ENCODE assay signal across 9 mouse cellular contexts in genomic region chr8:125670420-125670819, GRCm38 (mm10). TPM values are rescaled to one million over a fixed set of nuclear protein-coding genes. Genes with fewer than 3 reads are reported as not detected.
DNase-seq lines count a peak whose midpoint lies in the region; ATAC-seq and TF ChIP-seq lines count a peak whose summit lies in the region.
"Had no signal": no experiment of that assay in that cellular context is flagged by ENCODE, and none has a peak within 500 bp of the region (broad histone marks: within the 10 kb centered on the region; RNA-seq: fewer than 3 reads in every experiment).

No protein-coding gene starts in this region.

- ATAC-seq in hindbrain, embryonic 12.5 days (ENCODE audit: low FRiP score), result peak; percentile 42
- ATAC-seq in liver, embryonic 12.5 days, result 0 out of 2 replicates have a peak, but pooled peaks have one; percentile 9
- no peak for ATAC-seq in megakaryocyte progenitor cell, adult 5-6 weeks (replicated peaks; ENCODE audit: poor library complexity)

- peaks cover 8% of the 10 kb centered on the region for H3K9me3 ChIP-seq in CH12.LX (replicated peaks; ENCODE audit: low read length)
- peaks cover 23% of the 10 kb centered on the region for H3K9me3 ChIP-seq in hindbrain, embryonic 12.5 days (replicated peaks)
- H3K9me3 ChIP-seq in liver, embryonic 12.5 days (replicated peaks), result peaks cover 23% of the 10 kb centered on the region

- peaks cover 10% of the 10 kb centered on the region for H3K4me1 ChIP-seq in heart, adult 2 months (ENCODE audit: control insufficient read depth, insufficient read depth, low read length)
- H3K4me1 ChIP-seq in CH12.LX (ENCODE audit: control insufficient read depth in 1 of 2, insufficient read depth in 2 of 2), result peaks cover 1 to 38% of the 10 kb centered on the region in 2 experiments
- peaks cover 16% of the 10 kb centered on the region for H3K4me1 ChIP-seq in hindbrain, embryonic 12.5 days
- H3K4me1 ChIP-seq in liver, embryonic 12.5 days, result peaks cover 12% of the 10 kb centered on the region

- no peak for TF ChIP-seq RAD21 in CH12.LX (IDR thresholded peaks at IDR 0.05; ENCODE audit: low read depth, low read length)

- intact Hi-C loops in heart, adult 2 months (cut with DNase I), result loop anchor here (10.0 kb wide), 1 partner anchor 184 kb away; no protein-coding TSS in a partner anchor
- intact Hi-C loops in heart, postnatal 36 days (cut with DNase I), result loop anchor here (5.0 kb wide), 1 partner anchor 62 kb away; no protein-coding TSS in a partner anchor

- peak overlapping the region; percentile 75 for H3K27ac ChIP-seq in heart, adult 2 months
- peak overlapping the region; percentile 99 for H3K27ac ChIP-seq in CH12.LX (ENCODE audit: insufficient read depth, low read depth)
- H3K27ac ChIP-seq in hindbrain, embryonic 12.5 days, result no peak overlapping the region
- no peak overlapping the region for H3K27ac ChIP-seq in liver, embryonic 12.5 days

- no peaks in the 10 kb centered on the region for H3K79me2 ChIP-seq in heart, adult 2 months (replicated peaks; ENCODE audit: control insufficient read depth, insufficient read depth, low read length)
- peaks cover 4% of the 10 kb centered on the region; the same call in 1 of the 2 replicates for H3K79me2 ChIP-seq in CH12.LX (replicated peaks; ENCODE audit: control insufficient read depth, extremely low read depth, insufficient read depth, poor library complexity, severe bottlenecking)

- no peak for TF ChIP-seq EP300 in heart, adult 2 months (IDR thresholded peaks at IDR 0.05; ENCODE audit: insufficient read depth, low read depth, low read length)
- no peak for TF ChIP-seq EP300 in CH12.LX (IDR thresholded peaks at IDR 0.05; ENCODE audit: low read length)

- WGBS in heart, adult 2 months, result 94% methylated on average over 6 of the region's 6 CpGs
- WGBS in hindbrain, embryonic 12.5 days, result 97% methylated on average over 6 of the region's 6 CpGs
- 77% methylated on average over 6 of the region's 6 CpGs for whole genome bisulfite sequencing in liver, embryonic 12.5 days (ENCODE audit: insufficient replicate concordance)

- H3K4me3 ChIP-seq in heart, adult 2 months, result peak overlapping the region; percentile 73
- H3K4me3 ChIP-seq in CH12.LX (replicated peaks in 1 of 3; ENCODE audit: low read depth in 2 of 3, low read length in 2 of 3, poor library complexity in 1 of 3), result peak overlapping the region; percentile 44 to 82 (median 58)
- peak overlapping the region; percentile 57 for H3K4me3 ChIP-seq in hindbrain, embryonic 12.5 days
- H3K4me3 ChIP-seq in liver, embryonic 12.5 days, result peak overlapping the region; percentile 64

- DNase-seq in heart, adult 2 months, result no peak
- DNase-seq in heart, postnatal 36 days, result no peak
- no peak for DNase-seq in CH12.LX (ENCODE audit: extremely low read depth)
- no peak for DNase-seq in urinary bladder, postnatal 25 days (ENCODE audit: low spot score)
- no peak for DNase-seq in embryo, embryonic 9.5 days (ENCODE audit: extremely low spot score)

- in situ Hi-C loops in CH12.LX (cut with MboI; ENCODE audit: low pct_ligation_motif_present, low pct_unique_long_range_greater_than_20kb, low sequenced_read_pairs), result no loop called here

- H3K4me2 ChIP-seq in CH12.LX (ENCODE audit: insufficient read depth, low read depth, poor library complexity, severe bottlenecking), result peak overlapping the region; percentile 75
- H3K4me2 ChIP-seq in hindbrain, embryonic 12.5 days (replicated peaks), result peak overlapping the region; percentile 65
- peak overlapping the region; percentile 86 for H3K4me2 ChIP-seq in liver, embryonic 12.5 days

- peak overlapping the region; percentile 80 for H3K9ac ChIP-seq in heart, adult 2 months (ENCODE audit: low read depth, low read length)
- H3K9ac ChIP-seq in CH12.LX (ENCODE audit: insufficient read depth, low read depth), result peak overlapping the region; percentile 90
- peak overlapping the region; percentile 78 for H3K9ac ChIP-seq in hindbrain, embryonic 12.5 days
- peak overlapping the region; percentile 62; the same call in 1 of the 2 replicates for H3K9ac ChIP-seq in liver, embryonic 12.5 days

- no peak for TF ChIP-seq CTCF in heart, adult 2 months (IDR thresholded peaks at IDR 0.05)
- no peak for TF ChIP-seq CTCF in CH12.LX (conservative IDR thresholded peaks at IDR 0.05 in 1 of 2, IDR thresholded peaks at IDR 0.05 in 1 of 2; ENCODE audit: low read depth in 2 of 2, low read length in 2 of 2)

- H3K36me3 ChIP-seq in heart, adult 2 months (ENCODE audit: control insufficient read depth, insufficient read depth, low read length), result no peaks in the 10 kb centered on the region
- H3K36me3 ChIP-seq in CH12.LX (replicated peaks in 1 of 2; ENCODE audit: control insufficient read depth in 1 of 2, insufficient read depth in 1 of 2, low read length in 1 of 2), result no peaks in the 10 kb centered on the region
- peaks cover 20% of the 10 kb centered on the region for H3K36me3 ChIP-seq in hindbrain, embryonic 12.5 days
- peaks cover 8% of the 10 kb centered on the region; the same call in 1 of the 2 replicates for H3K36me3 ChIP-seq in liver, embryonic 12.5 days

- no peaks in the 10 kb centered on the region for H3K27me3 ChIP-seq in heart, adult 2 months (ENCODE audit: control insufficient read depth, insufficient read depth, low read length)
- peaks cover 3% of the 10 kb centered on the region for H3K27me3 ChIP-seq in CH12.LX (replicated peaks)
- H3K27me3 ChIP-seq in hindbrain, embryonic 12.5 days, result peaks cover 9% of the 10 kb centered on the region
- H3K27me3 ChIP-seq in liver, embryonic 12.5 days (replicated peaks), result no peaks in the 10 kb centered on the region; the same call in 1 of the 2 replicates

- TF ChIP-seq POLR2A in heart, adult 2 months (IDR thresholded peaks at IDR 0.05; ENCODE audit: insufficient read depth, low read depth, low read length), result no peak
- no peak for TF ChIP-seq POLR2A in CH12.LX (IDR thresholded peaks at IDR 0.05; ENCODE audit: low read depth, low read length)

- dilution Hi-C loops in CH12.LX (cut with MboI; ENCODE audit: extremely low pct_ligation_motif_present, extremely low pct_unique_long_range_greater_than_20kb, low sequenced_read_pairs), result no loop called here

TF ChIP-seq in CH12.LX, 34 proteins besides CTCF, POLR2A, EP300 and RAD21:
- TF ChIP-seq ETS1 (conservative IDR thresholded peaks at IDR 0.05; ENCODE audit: low read depth, low read length) (no peak), MAZ (IDR thresholded peaks at IDR 0.05; ENCODE audit: low read depth, low read length) (no peak), ZMIZ1 (IDR thresholded peaks at IDR 0.05; ENCODE audit: low read depth, low read length) (no peak), ZNF384 (IDR thresholded peaks at IDR 0.05; ENCODE audit: low read depth, low read length) (no peak), CHD2 (IDR thresholded peaks at IDR 0.05; ENCODE audit: low read length) (no peak), USF2 (conservative IDR thresholded peaks at IDR 0.05; ENCODE audit: low read depth, low read length) (no peak), NRF1 (IDR thresholded peaks at IDR 0.05; ENCODE audit: low read depth, low read length) (no peak), JUN (IDR thresholded peaks at IDR 0.05; ENCODE audit: insufficient read depth, low read depth, low read length) (no peak), CHD1 (IDR thresholded peaks at IDR 0.05; ENCODE audit: low read depth, low read length) (no peak)
TF ChIP-seq in CH12.LX: peak in this region for 0.

RNA-seq across cellular contexts. Expression of gene Map10, which starts 0.8 kb away (rescaled TPM):
- total RNA-seq in heart, adult 2 months (2021), result 1 to 10 TPM; 4.9 to 5.9 TPM
- polyA plus RNA-seq in heart, adult 2 months (2012; rRNA removed), result 1.5 and 2.6 TPM in 2 replicates
- total RNA-seq in heart, postnatal 36 days (2021), result 1 to 10 TPM; 6.3 to 7.4 TPM
- total RNA-seq in CH12.LX (2012; rRNA removed) (5.1 and 6.7 TPM in 2 replicates), CH12.LX (2014; rRNA removed) (1.9 and 2.3 TPM in 2 replicates)
- 1.3 and 1.4 TPM in 2 replicates for polyA plus RNA-seq in CH12.LX (2012; ENCODE audit: insufficient read length, low read depth)
- 9.2 and 9.6 TPM in 2 replicates for polyA plus RNA-seq in hindbrain, embryonic 12.5 days (2016; fragmentation: Nextera tagmentation; extraction: Ambion mirVana)
- 1.3 TPM in 2 replicates for polyA plus RNA-seq in liver, embryonic 12.5 days (2016; fragmentation: Nextera tagmentation; extraction: Ambion mirVana)
- 1.2 and 1.3 TPM in 2 replicates for total RNA-seq in megakaryocyte progenitor cell, adult 5-6 weeks (2015)
- 1.1 and 1.3 TPM in 2 replicates for total RNA-seq in megakaryocyte progenitor cell, adult 5-6 weeks (2017)
- polyA plus RNA-seq: C2C12 had no signal

RNA-seq across cellular contexts. Expression of gene Ntpcr, which starts 59.3 kb away (rescaled TPM):
- total RNA-seq in heart, adult 2 months (2021), result 10 to 100 TPM; 12.3 to 13.9 TPM
- 20.8 TPM in 2 replicates for polyA plus RNA-seq in heart, adult 2 months (2012; rRNA removed)
- 10 to 100 TPM; 16.8 to 19.3 TPM for total RNA-seq in heart, postnatal 36 days (2021)
- 22.9 and 24.0 TPM in 2 replicates for total RNA-seq in CH12.LX (2012; rRNA removed)
- 23.6 and 25.0 TPM in 2 replicates for total RNA-seq in CH12.LX (2014; rRNA removed)
- polyA plus RNA-seq in CH12.LX (2012; ENCODE audit: insufficient read length, low read depth), result 15.1 and 17.0 TPM in 2 replicates
- polyA plus RNA-seq in hindbrain, embryonic 12.5 days (2016; fragmentation: Nextera tagmentation; extraction: Ambion mirVana), result 19.8 and 24.1 TPM in 2 replicates
- polyA plus RNA-seq in liver, embryonic 12.5 days (2016; fragmentation: Nextera tagmentation; extraction: Ambion mirVana), result 22.2 and 22.5 TPM in 2 replicates
- 50.4 and 51.5 TPM in 2 replicates for total RNA-seq in megakaryocyte progenitor cell, adult 5-6 weeks (2015)
- total RNA-seq in megakaryocyte progenitor cell, adult 5-6 weeks (2017), result 26.9 and 31.3 TPM in 2 replicates

Comparison
In these comparisons a context has a peak if more than half of its experiments do, and no peak if none do; other contexts are left out.
1. H3K27ac ChIP-seq: peak in heart, adult 2 months (single experiment) and CH12.LX (single experiment); none in hindbrain, embryonic 12.5 days (single experiment) and liver, embryonic 12.5 days (single experiment).
2. Peak in every context shown above with its lines, with median percentiles within 50 percentile points of each other: H3K4me3 ChIP-seq, H3K9ac ChIP-seq and H3K4me2 ChIP-seq.